Mouse (Mus musculus) testis, postnatal 10 days (tissue): ENCODE measurements around the gene Ctdspl2.
"Not testable (repeated sequence)": the region's sequence is repeated elsewhere in the genome, so short reads cannot be mapped to it uniquely, and the experiment has no call there.

ENCODE experiments used
- DNase-seq: peaks from one replicate; pipeline ENCODE4 v3.0.0; 2021; ENCODE audit warnings: low spot score

Ctdspl2 gene

GRCm38 (mm10) chr2:121955765-121956223, at the start of gene Ctdspl2, which contains the start of gene Mageb3:
Gene Ctdspl2 (plus strand): TSS chr2:121956001.
Gene Mageb3 (minus strand): TSS chr2:121956092.
- DNase-seq, result peak; percentile 99

GRCm38 (mm10) chr2:121909975-121910374, 45.8 kb upstream of the Ctdspl2 start:
- no peak for DNase-seq

GRCm38 (mm10) chr2:121916047-121916970, 39.5 kb upstream of the Ctdspl2 start:
- DNase-seq, result no peak

GRCm38 (mm10) chr2:121937624-121938023, 18.2 kb upstream of the Ctdspl2 start:
- not testable (repeated sequence) for DNase-seq

GRCm38 (mm10) chr2:121943364-121943763, 12.4 kb upstream of the Ctdspl2 start:
- no peak for DNase-seq

GRCm38 (mm10) chr2:121954971-121955656, 687 bp upstream of the Ctdspl2 start:
- no peak for DNase-seq

- DNase-seq, result peak; percentile 98
Observed at GRCm38 (mm10) chr2:121956224-121957018, 620 bp downstream of the Ctdspl2 start.

GRCm38 (mm10) chr2:121957216-121957792, 1.5 kb downstream of the Ctdspl2 start:
- no peak for DNase-seq

GRCm38 (mm10) chr2:121995738-121996137, 39.9 kb downstream of the Ctdspl2 start:
- no peak for DNase-seq

- no peak for DNase-seq
Observed at GRCm38 (mm10) chr2:122008832-122009231, 53.0 kb downstream of the Ctdspl2 start.

GRCm38 (mm10) chr2:122011441-122011840, 55.6 kb downstream of the Ctdspl2 start:
- no peak for DNase-seq

- no peak for DNase-seq
Observed at GRCm38 (mm10) chr2:122018705-122019104, 62.9 kb downstream of the Ctdspl2 start.

GRCm38 (mm10) chr2:122022284-122022683, 66.5 kb downstream of the Ctdspl2 start:
- DNase-seq, result no peak

- DNase-seq, result not testable (repeated sequence)
Observed at GRCm38 (mm10) chr2:122027091-122027490, 71.3 kb downstream of the Ctdspl2 start.

GRCm38 (mm10) chr2:122027862-122028755, 72.3 kb downstream of the Ctdspl2 start, which contains the start of gene Eif3j1:
Gene Eif3j1 (plus strand): TSS chr2:122028546.
- DNase-seq, result peak; percentile 91

GRCm38 (mm10) chr2:122028756-122029700, 73.2 kb downstream of the Ctdspl2 start:
- peak; percentile 71 for DNase-seq

- DNase-seq, result no peak
Observed at GRCm38 (mm10) chr2:122031970-122032369, 76.2 kb downstream of the Ctdspl2 start.

GRCm38 (mm10) chr2:122036064-122036463, 80.3 kb downstream of the Ctdspl2 start:
- DNase-seq, result no peak

GRCm38 (mm10) chr2:122043926-122044325, 88.1 kb downstream of the Ctdspl2 start:
- DNase-seq, result no peak
